Mouse (Mus musculus) Patski (cell line): ENCODE results near the gene Fbxl3. TPM values are rescaled to one million over a fixed set of nuclear protein-coding genes. Genes with fewer than 3 reads are reported as not detected.

Experiments
- ATAC-seq: fragments of 100-300 bp; one replicate; pipeline ENCODE4 v1.8.0; 2021
- CTCF ChIA-PET: fragments of 350-600 bp; sonication (Branson Sonifier 250); formaldehyde crosslinking; loops from one replicate; lab custom pipeline; 2022; ENCODE audit warnings: inconsistent platforms; lab: Charles Lee
- POLR2A ChIA-PET: fragments of 350-600 bp; sonication (Branson Sonifier 250); formaldehyde crosslinking; loops from one replicate; lab custom pipeline; 2022; ENCODE audit warnings: antibody characterized with exemption, inconsistent platforms; lab: Charles Lee
- DNase-seq: peaks from one replicate; pipeline ENCODE4 v3.0.0-alpha.2; 2011; ENCODE audit warnings: low read depth, low spot score
- H3K27me3 ChIP-seq: fragments of 371-371 bp; one replicate; pipeline ENCODE4 v1.5.1; 2021
- CTCF ChIP-seq: fragments of 100-300 bp; IDR thresholded peaks from one replicate; pipeline ENCODE4 v1.5.1; 2021
- in situ Hi-C: fragments of 300-500 bp; cut with MboI; formaldehyde crosslinking; loops from 3 replicates; pipeline ENCODE4 v1.11.1; 2018; ENCODE audit warnings: low pct_unique_long_range_greater_than_20kb, mixed read lengths
- polyA plus RNA-seq: library from polyadenylated mRNA; unstranded; gene quantifications from one replicate; pipeline ENCODE4 v1.2.3, GENCODE M21; 2021

Fbxl3 gene
- polyA plus RNA-seq: 59.6 TPM

GRCm38 (mm10) chr14:103099238-103099933 is at the start of gene Fbxl3:
Gene Fbxl3 (minus strand): TSS chr14:103099566.
- CTCF ChIA-PET: no interaction called here
- in situ Hi-C loops: loop anchor here (25.0 kb wide), 1 partner anchor 413 kb away; the partner anchor contains the start of gene Scel

GRCm38 (mm10) chr14:103131991-103132390 is 32.6 kb upstream of the Fbxl3 start:
- DNase-seq: no peak

More at GRCm38 (mm10) chr14:103099238-103099933, at the start of gene Fbxl3:
- DNase-seq (peak; percentile 85), ATAC-seq (peak; percentile 87)
- no peak for TF ChIP-seq CTCF
- POLR2A ChIA-PET: no interaction called here
- no peaks in the 10 kb centered on the region for H3K27me3 ChIP-seq

GRCm38 (mm10) chr14:103125756-103126155 is 26.4 kb upstream of the Fbxl3 start:
- ATAC-seq: no peak
- no peak for DNase-seq
- ChIA-PET CTCF (no interaction called here), POLR2A (interaction anchor here (0.7 kb wide), 1 partner anchor 31 kb away, joined by 4 read pairs; no protein-coding TSS in a partner anchor)
- in situ Hi-C loops: no loop called here
- H3K27me3 ChIP-seq: no peaks in the 10 kb centered on the region
- no peak for TF ChIP-seq CTCF

More at GRCm38 (mm10) chr14:103131991-103132390, 32.6 kb upstream of the Fbxl3 start:
- no peaks in the 10 kb centered on the region for H3K27me3 ChIP-seq
- CTCF ChIA-PET: interaction anchor here (0.9 to 2.5 kb wide), 2 partner anchors 11 to 38 kb away, joined by 3 to 10 read pairs; no protein-coding TSS in a partner anchor
- in situ Hi-C loops: no loop called here
- ATAC-seq: no peak
- TF ChIP-seq CTCF: peak; percentile 68
- POLR2A ChIA-PET: no interaction called here

- CTCF ChIA-PET: no interaction called here
- POLR2A ChIA-PET: no interaction called here
- no peak for DNase-seq
Measured at GRCm38 (mm10) chr14:103114994-103115670, 15.8 kb upstream of the Fbxl3 start.

GRCm38 (mm10) chr14:103112606-103113363 is 13.4 kb upstream of the Fbxl3 start:
- TF ChIP-seq CTCF: no peak
- ChIA-PET CTCF (interaction anchor here (1.4 kb wide), 1 partner anchor 10 kb away, joined by 3 read pairs; no protein-coding TSS in a partner anchor), POLR2A (no interaction called here)
- no peak for ATAC-seq
- H3K27me3 ChIP-seq: no peaks in the 10 kb centered on the region
- in situ Hi-C loops: no loop called here
- DNase-seq: no peak

More at GRCm38 (mm10) chr14:103114994-103115670, 15.8 kb upstream of the Fbxl3 start:
- TF ChIP-seq CTCF: no peak
- no peaks in the 10 kb centered on the region for H3K27me3 ChIP-seq
- in situ Hi-C loops: no loop called here
- ATAC-seq: no peak

- CTCF ChIA-PET: no interaction called here
- no peak for DNase-seq
- no peak for ATAC-seq
- in situ Hi-C loops: no loop called here
- no peak for TF ChIP-seq CTCF
- no peaks in the 10 kb centered on the region for H3K27me3 ChIP-seq
- POLR2A ChIA-PET: no interaction called here
Measured at GRCm38 (mm10) chr14:103109971-103110370, 10.6 kb upstream of the Fbxl3 start.

- no peak for TF ChIP-seq CTCF
- in situ Hi-C loops: no loop called here
- no peak for DNase-seq
- no peaks in the 10 kb centered on the region for H3K27me3 ChIP-seq
- ChIA-PET POLR2A (no interaction called here), CTCF (no interaction called here)
- no peak for ATAC-seq
Measured at GRCm38 (mm10) chr14:103106301-103106700, 6.9 kb upstream of the Fbxl3 start.

- no peak for TF ChIP-seq CTCF
- DNase-seq (no peak), ATAC-seq (no peak)
- ChIA-PET POLR2A (no interaction called here), CTCF (no interaction called here)
- no peaks in the 10 kb centered on the region for H3K27me3 ChIP-seq
- in situ Hi-C loops: loop anchor here (5.0 kb wide), 1 partner anchor 36 kb away; no protein-coding TSS in a partner anchor
Measured at GRCm38 (mm10) chr14:103102731-103103335, 3.5 kb upstream of the Fbxl3 start.

- TF ChIP-seq CTCF: no peak
- ATAC-seq: no peak
- DNase-seq: no peak
- ChIA-PET POLR2A (no interaction called here), CTCF (no interaction called here)
- no peaks in the 10 kb centered on the region for H3K27me3 ChIP-seq
- in situ Hi-C loops: loop anchor here (5.0 kb wide), 1 partner anchor 35 kb away; no protein-coding TSS in a partner anchor
Measured at GRCm38 (mm10) chr14:103102246-103102645, 2.9 kb upstream of the Fbxl3 start.

GRCm38 (mm10) chr14:103101171-103101570 is 1.8 kb upstream of the Fbxl3 start:
- CTCF ChIA-PET: interaction anchor here (1.4 kb wide), 1 partner anchor 35 kb away, joined by 4 read pairs; no protein-coding TSS in a partner anchor

More at GRCm38 (mm10) chr14:103101171-103101570, 1.8 kb upstream of the Fbxl3 start:
- no peak for TF ChIP-seq CTCF
- no peaks in the 10 kb centered on the region for H3K27me3 ChIP-seq
- DNase-seq (no peak), ATAC-seq (no peak)
- in situ Hi-C loops: loop anchor here (5.0 kb wide), 1 partner anchor 34 kb away; no protein-coding TSS in a partner anchor
- POLR2A ChIA-PET: no interaction called here
